In the genomic region with DNA sequence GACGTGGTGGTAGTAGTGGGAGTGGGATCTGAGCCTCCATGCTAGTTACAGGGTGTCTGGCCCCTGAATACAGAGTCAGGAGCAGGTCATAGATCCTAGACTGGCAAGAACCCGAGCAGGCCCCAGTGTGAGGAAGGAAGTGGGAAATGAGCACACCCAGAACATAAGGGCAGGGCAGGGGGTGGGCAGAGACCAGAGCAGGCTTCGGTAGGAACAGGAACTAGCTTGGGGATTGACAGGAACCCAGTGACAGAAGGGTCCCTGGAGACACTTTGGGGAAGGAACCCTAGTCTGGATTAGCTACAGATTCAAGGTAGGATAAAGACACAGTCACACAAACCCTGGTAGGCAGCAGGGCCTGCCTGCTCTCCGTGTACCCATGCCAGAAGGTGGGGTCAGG, we compare ENCODE assay signal across 8 mouse cellular contexts. TPM values are rescaled to one million over a fixed set of nuclear protein-coding genes. Genes with fewer than 3 reads are reported as not detected.
DNase-seq lines count a peak whose midpoint lies in the region; ATAC-seq and TF ChIP-seq lines count a peak whose summit lies in the region.

No protein-coding gene starts in this region.

- no peaks in the 10 kb centered on the region for H3K36me3 ChIP-seq in testis, adult 2 months (ENCODE audit: control insufficient read depth, insufficient read depth, low read length)
- H3K36me3 ChIP-seq in forebrain, embryonic 14.5 days (ENCODE audit: control insufficient read depth, insufficient read depth, low read length) = no peaks in the 10 kb centered on the region
- H3K36me3 ChIP-seq in liver, embryonic 14.5 days (replicated peaks; ENCODE audit: control insufficient read depth, insufficient read depth, low read depth) = no peaks in the 10 kb centered on the region

- WGBS in forebrain, embryonic 14.5 days = 3% methylated on average over 4 of the region's 4 CpGs
- 12% methylated on average over 4 of the region's 4 CpGs for WGBS in liver, embryonic 14.5 days (ENCODE audit: insufficient replicate concordance)

- H3K4me2 ChIP-seq in forebrain, embryonic 14.5 days (ENCODE audit: low read length) = peak overlapping the region; percentile 77
- peak overlapping the region; percentile 83; the same call in 1 of the 2 replicates for H3K4me2 ChIP-seq in liver, embryonic 14.5 days (ENCODE audit: low read depth)

- H3K27me3 ChIP-seq in testis, adult 2 months (ENCODE audit: control insufficient read depth, insufficient read depth, low read length) = peaks cover 6% of the 10 kb centered on the region
- H3K27me3 ChIP-seq in forebrain, embryonic 14.5 days (replicated peaks; ENCODE audit: control insufficient read depth, insufficient read depth, low read length) = no peaks in the 10 kb centered on the region
- H3K27me3 ChIP-seq in liver, embryonic 14.5 days (ENCODE audit: control insufficient read depth, insufficient read depth, low read length) = no peaks in the 10 kb centered on the region

- TF ChIP-seq EP300 in liver, embryonic 14.5 days (IDR thresholded peaks at IDR 0.05; ENCODE audit: low read depth) = no peak

- no peak for TF ChIP-seq POLR2A in testis, adult 2 months (IDR thresholded peaks at IDR 0.05; ENCODE audit: control insufficient read depth, low read depth, low read length)

- H3K9me3 ChIP-seq in forebrain, embryonic 14.5 days (replicated peaks; ENCODE audit: control insufficient read depth, low read length) = no peaks in the 10 kb centered on the region
- H3K9me3 ChIP-seq in liver, embryonic 14.5 days (ENCODE audit: control insufficient read depth, low read length) = no peaks in the 10 kb centered on the region

- peak overlapping the region; percentile 63 for H3K9ac ChIP-seq in forebrain, embryonic 14.5 days (ENCODE audit: low read length)
- no peak overlapping the region for H3K9ac ChIP-seq in liver, embryonic 14.5 days (replicated peaks)

- peak overlapping the region; percentile 84 for H3K4me3 ChIP-seq in testis, adult 2 months (ENCODE audit: control insufficient read depth, low read depth, low read length)
- peak overlapping the region; percentile 50 for H3K4me3 ChIP-seq in forebrain, embryonic 14.5 days (ENCODE audit: low read depth, low read length)
- no peak overlapping the region for H3K4me3 ChIP-seq in liver, embryonic 14.5 days (ENCODE audit: insufficient read depth in 1 of 2, low read depth in 2 of 2, low read length in 2 of 2)

- DNase-seq in testis, postnatal 10 days (ENCODE audit: low spot score) = no peak
- DNase-seq in forebrain, embryonic 14.5 days (ENCODE audit: low spot score) = no peak
- peak; percentile 55 for DNase-seq in induced T-regulatory cell, adult 2 months (ENCODE audit: low read depth)
- no peak for DNase-seq in liver, embryonic 14.5 days (ENCODE audit: low read depth in 3 of 3, low spot score in 3 of 3)
- DNase-seq in naive thymus-derived CD4-positive, alpha-beta T cell, adult 2 months (ENCODE audit: low read depth) = peak; percentile 30
- DNase-seq in right cerebral cortex, postnatal 25 days = no peak
- no peak for DNase-seq in ovary, adult 18-20 months (ENCODE audit: low spot score)

- TF ChIP-seq CTCF in testis, adult 2 months (IDR thresholded peaks at IDR 0.05; ENCODE audit: control insufficient read depth, insufficient read depth, insufficient replicate concordance, low read depth, low read length) = no peak
- no peak for TF ChIP-seq CTCF in liver, embryonic 14.5 days (IDR thresholded peaks at IDR 0.05; ENCODE audit: low read depth)

- ATAC-seq in forebrain, embryonic 14.5 days = no peak
- no peak for ATAC-seq in liver, embryonic 14.5 days (ENCODE audit: insufficient read depth)

- H3K4me1 ChIP-seq in testis, adult 2 months (ENCODE audit: control insufficient read depth, insufficient read depth, low read length) = peaks cover 20% of the 10 kb centered on the region
- peaks cover 19% of the 10 kb centered on the region for H3K4me1 ChIP-seq in forebrain, embryonic 14.5 days (ENCODE audit: control insufficient read depth, insufficient read depth, low read length)
- peaks cover 17 to 26% of the 10 kb centered on the region in 2 experiments for H3K4me1 ChIP-seq in liver, embryonic 14.5 days (replicated peaks; ENCODE audit: control insufficient read depth in 2 of 2, insufficient read depth in 2 of 2, low read length in 1 of 2)

- peak overlapping the region; percentile 18 for H3K27ac ChIP-seq in testis, adult 2 months (ENCODE audit: control insufficient read depth, insufficient read depth, low read depth, low read length)
- H3K27ac ChIP-seq in forebrain, embryonic 14.5 days (ENCODE audit: low read depth, low read length) = peak overlapping the region; percentile 96
- H3K27ac ChIP-seq in liver, embryonic 14.5 days = no peak overlapping the region

RNA-seq across cellular contexts. Expression of gene Fam214b, which starts 1.3 kb away (rescaled TPM):
- 41.4 and 46.3 TPM in 2 replicates for polyA plus RNA-seq in testis, adult 2 months (2012; rRNA removed)
- polyA plus RNA-seq in forebrain, embryonic 14.5 days (2014; fragmentation: Nextera tagmentation; extraction: Ambion mirVana) = 19.3 and 26.7 TPM in 2 replicates
- polyA plus RNA-seq in liver, embryonic 14.5 days (2012; rRNA removed) = 22.2 and 25.8 TPM in 2 replicates
- polyA plus RNA-seq in liver, embryonic 14.5 days (2014; fragmentation: Nextera tagmentation; extraction: Ambion mirVana) = 16.9 and 20.9 TPM in 2 replicates

RNA-seq across cellular contexts. Expression of gene Stoml2, which starts 13.2 kb away (rescaled TPM):
- 19.8 and 22.7 TPM in 2 replicates for polyA plus RNA-seq in testis, adult 2 months (2012; rRNA removed)
- polyA plus RNA-seq in forebrain, embryonic 14.5 days (2014; fragmentation: Nextera tagmentation; extraction: Ambion mirVana) = 302 and 334 TPM in 2 replicates
- 55.8 and 83.2 TPM in 2 replicates for polyA plus RNA-seq in liver, embryonic 14.5 days (2012; rRNA removed)
- 200 and 229 TPM in 2 replicates for polyA plus RNA-seq in liver, embryonic 14.5 days (2014; fragmentation: Nextera tagmentation; extraction: Ambion mirVana)

RNA-seq across cellular contexts. Expression of gene Unc13b, which starts 14.1 kb away (rescaled TPM):
- polyA plus RNA-seq in testis, adult 2 months (2012; rRNA removed) = 17.4 and 20.6 TPM in 2 replicates
- 8.1 and 12.3 TPM in 2 replicates for polyA plus RNA-seq in forebrain, embryonic 14.5 days (2014; fragmentation: Nextera tagmentation; extraction: Ambion mirVana)
- polyA plus RNA-seq in liver, embryonic 14.5 days (2012; rRNA removed) = 0.59 and 0.73 TPM in 2 replicates
- 0.19 and 0.37 TPM in 2 replicates for polyA plus RNA-seq in liver, embryonic 14.5 days (2014; fragmentation: Nextera tagmentation; extraction: Ambion mirVana)

RNA-seq across cellular contexts. Expression of gene Pigo, which starts 19.1 kb away (rescaled TPM):
- polyA plus RNA-seq in testis, adult 2 months (2012; rRNA removed) = 36.3 and 42.0 TPM in 2 replicates
- polyA plus RNA-seq in forebrain, embryonic 14.5 days (2014; fragmentation: Nextera tagmentation; extraction: Ambion mirVana) = 18.1 and 18.2 TPM in 2 replicates
- polyA plus RNA-seq in liver, embryonic 14.5 days (2012; rRNA removed) = 9.2 and 10.4 TPM in 2 replicates
- 8.3 and 11.0 TPM in 2 replicates for polyA plus RNA-seq in liver, embryonic 14.5 days (2014; fragmentation: Nextera tagmentation; extraction: Ambion mirVana)

RNA-seq across cellular contexts. Expression of gene Fancg, which starts 34.4 kb away (rescaled TPM):
- 96.4 and 104 TPM in 2 replicates for polyA plus RNA-seq in testis, adult 2 months (2012; rRNA removed)
- polyA plus RNA-seq in forebrain, embryonic 14.5 days (2014; fragmentation: Nextera tagmentation; extraction: Ambion mirVana) = 17.3 and 26.1 TPM in 2 replicates
- polyA plus RNA-seq in liver, embryonic 14.5 days (2012; rRNA removed) = 8.2 and 9.9 TPM in 2 replicates
- 8.3 and 10.0 TPM in 2 replicates for polyA plus RNA-seq in liver, embryonic 14.5 days (2014; fragmentation: Nextera tagmentation; extraction: Ambion mirVana)

Comparison
In these comparisons a context has a peak if more than half of its experiments do, and no peak if none do; other contexts are left out.
1. H3K4me3 ChIP-seq: peak in testis, adult 2 months (single experiment) and forebrain, embryonic 14.5 days (single experiment); none in liver, embryonic 14.5 days (0 of 2).
2. DNase-seq: peak in induced T-regulatory cell, adult 2 months (single experiment) and naive thymus-derived CD4-positive, alpha-beta T cell, adult 2 months (single experiment); none in testis, postnatal 10 days (single experiment), forebrain, embryonic 14.5 days (single experiment), liver, embryonic 14.5 days (0 of 3), right cerebral cortex, postnatal 25 days (single experiment) and ovary, adult 18-20 months (single experiment).